Mouse (Mus musculus) E14TG2a.4 (cell line): ENCODE data around the gene Malsu1.

Experiments used
- H3K27me3 ChIP-seq: 2 replicates; pipeline ENCODE4 v1.6.1; 2014; ENCODE audit warnings: low read length, control low read depth; ENCODE audit not compliant: insufficient read depth
- H3K36me3 ChIP-seq: 2 replicates; pipeline ENCODE4 v1.6.1; 2014; ENCODE audit warnings: low read length, control low read depth; ENCODE audit not compliant: insufficient read depth
- H3K4me1 ChIP-seq: replicated peaks from 2 replicates; pipeline ENCODE4 v1.6.1; 2014; ENCODE audit warnings: low read depth, low read length, control low read depth
- H3K4me3 ChIP-seq: replicated peaks from 2 replicates; pipeline ENCODE4 v1.5.1; 2014; ENCODE audit warnings: mild to moderate bottlenecking, low read length
- H3K9me3 ChIP-seq: 2 replicates; pipeline ENCODE4 v1.6.1; 2014; ENCODE audit warnings: low read length, control low read depth
- CTCF ChIP-seq: conservative IDR thresholded peaks from 2 replicates; pipeline ENCODE4 v1.5.1; 2014; ENCODE audit warnings: low read length
- NANOG ChIP-seq: IDR thresholded peaks from 2 replicates; pipeline ENCODE4 v1.6.1; 2014; ENCODE audit warnings: borderline replicate concordance, low read length, mixed read lengths
- POU5F1 ChIP-seq: IDR thresholded peaks from 2 replicates; pipeline ENCODE4 v1.6.1; 2014; ENCODE audit warnings: low read length, borderline replicate concordance

Gene Malsu1

GRCm38 (mm10) chr6:49118446-49118845 lies 44.9 kb downstream of the Malsu1 start:
- Histone ChIP-seq H3K36me3 (peaks cover 64% of the 10 kb centered on the region), H3K4me1 (peaks cover 12% of the 10 kb centered on the region), H3K4me3 (no peak overlapping the region), H3K27me3 (no peaks in the 10 kb centered on the region), H3K9me3 (no peaks in the 10 kb centered on the region)
- TF ChIP-seq CTCF (no peak), NANOG (no peak), POU5F1 (no peak)

DNA sequence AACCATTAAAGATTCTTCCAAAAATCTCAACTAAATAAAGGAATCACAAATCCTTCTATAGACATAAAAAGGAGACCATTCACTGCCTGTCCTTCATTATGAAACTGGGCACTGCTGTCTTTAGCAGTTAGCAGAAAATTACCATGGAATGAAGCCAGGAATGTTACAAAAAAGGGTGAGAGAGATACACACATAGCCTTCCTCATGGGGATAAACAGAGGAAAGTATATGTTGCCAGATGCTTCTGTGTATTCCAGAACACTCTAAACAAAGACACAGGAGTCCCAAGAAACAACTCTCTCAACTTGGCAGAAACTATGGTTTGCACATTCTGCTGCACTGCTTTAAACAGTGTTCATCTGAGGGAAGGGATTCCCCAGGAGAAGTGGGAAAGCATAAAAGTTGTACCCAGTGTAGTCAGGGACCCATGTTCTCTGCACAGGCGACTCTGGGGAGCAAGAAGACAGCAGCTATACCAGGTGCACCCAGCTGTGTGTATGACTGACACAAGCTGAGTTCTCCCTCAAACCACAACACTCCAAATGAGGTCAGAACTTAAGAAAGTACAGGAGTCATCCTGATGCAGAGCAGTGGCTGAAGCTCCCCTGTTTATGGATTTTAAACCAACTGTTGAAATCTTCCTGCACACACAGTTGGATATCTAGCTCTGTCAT lies 46.0 kb downstream of the Malsu1 start:
- Histone ChIP-seq H3K36me3 (peaks cover 53% of the 10 kb centered on the region), H3K4me1 (peaks cover 12% of the 10 kb centered on the region), H3K27me3 (no peaks in the 10 kb centered on the region), H3K9me3 (no peaks in the 10 kb centered on the region), H3K4me3 (no peak overlapping the region)
- TF ChIP-seq POU5F1, result no peak
- no peak for TF ChIP-seq NANOG
- TF ChIP-seq CTCF, result no peak

- H3K27me3 ChIP-seq, result no peaks in the 10 kb centered on the region
- peaks cover 50% of the 10 kb centered on the region for H3K36me3 ChIP-seq
- H3K4me3 ChIP-seq, result no peak overlapping the region
- TF ChIP-seq CTCF (no peak), NANOG (no peak), POU5F1 (no peak)
- H3K4me1 ChIP-seq, result peaks cover 12% of the 10 kb centered on the region
- no peaks in the 10 kb centered on the region for H3K9me3 ChIP-seq
These were observed 46.8 kb downstream of the Malsu1 start for GRCm38 (mm10) chr6:49120370-49120769.

- Histone ChIP-seq H3K4me3 (no peak overlapping the region), H3K9me3 (no peaks in the 10 kb centered on the region), H3K27me3 (no peaks in the 10 kb centered on the region), H3K36me3 (peaks cover 22% of the 10 kb centered on the region), H3K4me1 (peaks cover 34% of the 10 kb centered on the region)
- TF ChIP-seq POU5F1, result no peak
- no peak for TF ChIP-seq CTCF
- no peak for TF ChIP-seq NANOG
These were observed 56.7 kb downstream of the Malsu1 start for GRCm38 (mm10) chr6:49130328-49130727.

- no peaks in the 10 kb centered on the region for H3K27me3 ChIP-seq
- H3K9me3 ChIP-seq, result no peaks in the 10 kb centered on the region
- H3K4me1 ChIP-seq, result peaks cover 34% of the 10 kb centered on the region
- peaks cover 13% of the 10 kb centered on the region for H3K36me3 ChIP-seq
- no peak overlapping the region for H3K4me3 ChIP-seq
- TF ChIP-seq NANOG (no peak), CTCF (no peak), POU5F1 (no peak)
These were observed 58.3 kb downstream of the Malsu1 start for GRCm38 (mm10) chr6:49131855-49132254.

DNA sequence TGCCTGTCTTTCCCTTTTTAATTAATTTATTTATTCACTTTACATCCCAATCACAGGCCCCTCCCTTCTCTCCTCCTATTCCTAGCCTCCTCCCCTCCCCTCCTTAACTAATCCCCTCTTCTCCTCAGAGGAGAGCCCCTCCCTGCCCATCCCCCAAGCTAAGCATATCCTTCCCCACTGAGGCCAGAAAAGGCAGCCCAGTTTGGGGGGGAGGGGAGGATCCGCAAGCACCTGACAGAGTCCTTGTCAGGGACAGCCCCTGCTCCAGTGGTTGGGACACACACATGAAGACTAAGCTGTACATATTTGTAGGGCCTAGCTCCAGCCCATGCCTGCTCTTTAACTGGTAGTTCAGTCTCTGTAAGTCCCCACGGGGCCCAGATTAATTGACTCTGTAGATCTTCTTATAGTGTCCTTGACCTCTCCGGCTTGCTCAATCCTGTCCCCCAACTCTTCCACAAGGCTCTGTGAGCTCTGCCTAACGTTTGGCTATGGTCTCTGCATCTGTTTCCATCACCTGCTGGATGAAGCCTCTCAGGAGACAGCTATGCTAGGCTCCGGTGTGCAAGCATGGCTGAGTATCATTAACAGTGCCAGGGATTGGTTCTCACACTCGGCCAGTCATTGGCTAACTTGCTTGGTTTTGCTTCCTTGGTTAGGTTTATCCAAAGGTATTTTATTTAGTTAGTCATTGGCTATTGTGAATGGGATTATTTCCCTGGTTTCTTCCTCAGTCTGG lies 58.9 kb downstream of the Malsu1 start:
- Histone ChIP-seq H3K36me3 (peaks cover 13% of the 10 kb centered on the region), H3K4me1 (peaks cover 37% of the 10 kb centered on the region)
- TF ChIP-seq CTCF (no peak), NANOG (no peak), POU5F1 (no peak)

More for the DNA sequence above, 58.9 kb downstream of the Malsu1 start:
- Histone ChIP-seq H3K27me3 (no peaks in the 10 kb centered on the region), H3K9me3 (no peaks in the 10 kb centered on the region), H3K4me3 (peak overlapping the region; percentile 35)
